Mouse (Mus musculus) olfactory bulb, adult 2 months (tissue): ENCODE measurements around the gene Sdhaf2.

Source experiments
- CTCF ChIP-seq: fragments of 200-500 bp; IDR thresholded peaks from 2 replicates; pipeline ENCODE4 v1.5.1; 2012; ENCODE audit warnings: low read depth, mild to moderate bottlenecking, low read length, moderate library complexity; ENCODE audit not compliant: insufficient read depth
- POLR2A ChIP-seq: fragments of 200-500 bp; IDR thresholded peaks from 2 replicates; pipeline ENCODE4 v1.6.1; 2012; ENCODE audit warnings: mild to moderate bottlenecking, low read depth, low read length, moderate library complexity; ENCODE audit not compliant: insufficient read depth

DNA sequence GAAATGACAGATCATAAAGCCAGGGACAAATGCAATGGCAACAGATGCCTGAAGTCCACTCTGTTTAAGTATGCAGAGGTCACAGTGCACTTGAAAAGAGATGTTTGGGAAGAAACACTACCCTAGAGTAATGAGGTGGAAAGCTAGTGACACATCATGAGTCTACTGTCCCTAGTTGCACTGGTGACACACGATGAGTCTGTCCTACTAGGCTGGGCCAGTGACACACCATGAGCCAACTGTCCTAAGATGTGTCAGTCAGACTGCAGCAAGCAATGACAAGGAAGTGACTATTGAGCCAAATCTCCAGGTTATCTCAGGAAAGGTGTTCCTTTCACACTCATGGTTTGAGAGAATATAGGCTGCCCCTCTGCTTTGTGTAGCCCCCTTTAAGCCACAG, 30.3 kb downstream of the Sdhaf2 start:
- TF ChIP-seq POLR2A (no peak), CTCF (no peak)
